Mouse (Mus musculus): ENCODE results near the gene Scfd2. TPM values are rescaled to one million over a fixed set of nuclear protein-coding genes. Genes with fewer than 3 reads are reported as not detected.

Scfd2 gene
- polyA plus RNA-seq, 1 experiment: 0.18 TPM

GRCm38 (mm10) chr5:74333258-74333657 lies 198.3 kb downstream of the Scfd2 start:
- no peak overlapping the region for H3K4me3 ChIP-seq (replicated peaks)
- no peaks in the 10 kb centered on the region for H3K9me3 ChIP-seq (ENCODE audit: control insufficient read depth, low read length)
- no peaks in the 10 kb centered on the region for H3K36me3 ChIP-seq (ENCODE audit: control insufficient read depth)
- H3K27me3 ChIP-seq (ENCODE audit: control insufficient read depth): no peaks in the 10 kb centered on the region
- no peaks in the 10 kb centered on the region for H3K4me1 ChIP-seq (ENCODE audit: control insufficient read depth)
- TF ChIP-seq GATA1 (IDR thresholded peaks at IDR 0.05; ENCODE audit: low read length): no peak
- TF ChIP-seq TAL1 (IDR thresholded peaks at IDR 0.05; ENCODE audit: low read length): no peak

- no peaks in the 10 kb centered on the region for H3K27me3 ChIP-seq (ENCODE audit: control insufficient read depth)
- H3K4me1 ChIP-seq (ENCODE audit: control insufficient read depth): peaks cover 7% of the 10 kb centered on the region
- no peaks in the 10 kb centered on the region for H3K36me3 ChIP-seq (ENCODE audit: control insufficient read depth)
- TF ChIP-seq TAL1 (IDR thresholded peaks at IDR 0.05; ENCODE audit: low read length) (no peak), GATA1 (IDR thresholded peaks at IDR 0.05; ENCODE audit: low read length) (no peak)
- H3K9me3 ChIP-seq (ENCODE audit: control insufficient read depth, low read length): no peaks in the 10 kb centered on the region
- H3K4me3 ChIP-seq (replicated peaks): no peak overlapping the region
These were observed 205.3 kb downstream of the Scfd2 start for GRCm38 (mm10) chr5:74326228-74326627.

- Histone ChIP-seq H3K4me3 (replicated peaks) (no peak overlapping the region), H3K36me3 (ENCODE audit: control insufficient read depth) (no peaks in the 10 kb centered on the region; the same call in 1 of the 2 replicates), H3K27me3 (ENCODE audit: control insufficient read depth) (no peaks in the 10 kb centered on the region), H3K9me3 (ENCODE audit: control insufficient read depth, low read length) (no peaks in the 10 kb centered on the region), H3K4me1 (ENCODE audit: control insufficient read depth) (peaks cover 50% of the 10 kb centered on the region)
- no peak for TF ChIP-seq GATA1 (IDR thresholded peaks at IDR 0.05; ENCODE audit: low read length)
- no peak for TF ChIP-seq TAL1 (IDR thresholded peaks at IDR 0.05; ENCODE audit: low read length)
These were observed 210.4 kb downstream of the Scfd2 start for GRCm38 (mm10) chr5:74321010-74321746.

- no peaks in the 10 kb centered on the region for H3K9me3 ChIP-seq (ENCODE audit: control insufficient read depth, low read length)
- TF ChIP-seq TAL1 (IDR thresholded peaks at IDR 0.05; ENCODE audit: low read length) (no peak), GATA1 (IDR thresholded peaks at IDR 0.05; ENCODE audit: low read length) (no peak)
- peaks cover 57% of the 10 kb centered on the region for H3K4me1 ChIP-seq (ENCODE audit: control insufficient read depth)
- no peaks in the 10 kb centered on the region for H3K27me3 ChIP-seq (ENCODE audit: control insufficient read depth)
- H3K4me3 ChIP-seq (replicated peaks): no peak overlapping the region
- no peaks in the 10 kb centered on the region; the same call in 1 of the 2 replicates for H3K36me3 ChIP-seq (ENCODE audit: control insufficient read depth)
These were observed 212.0 kb downstream of the Scfd2 start for GRCm38 (mm10) chr5:74319551-74319950.

- Histone ChIP-seq H3K4me1 (ENCODE audit: control insufficient read depth) (peaks cover 57% of the 10 kb centered on the region), H3K36me3 (ENCODE audit: control insufficient read depth) (no peaks in the 10 kb centered on the region; the same call in 1 of the 2 replicates), H3K27me3 (ENCODE audit: control insufficient read depth) (no peaks in the 10 kb centered on the region), H3K4me3 (replicated peaks) (peak overlapping the region; percentile 19), H3K9me3 (ENCODE audit: control insufficient read depth, low read length) (no peaks in the 10 kb centered on the region)
- TF ChIP-seq GATA1 (IDR thresholded peaks at IDR 0.05; ENCODE audit: low read length): no peak
- no peak for TF ChIP-seq TAL1 (IDR thresholded peaks at IDR 0.05; ENCODE audit: low read length)
These were observed 214.4 kb downstream of the Scfd2 start for GRCm38 (mm10) chr5:74317174-74317573.

GRCm38 (mm10) chr5:74316333-74316945 lies 215.1 kb downstream of the Scfd2 start:
- Histone ChIP-seq H3K4me3 (replicated peaks) (no peak overlapping the region), H3K4me1 (ENCODE audit: control insufficient read depth) (peaks cover 53% of the 10 kb centered on the region)

GRCm38 (mm10) chr5:74315471-74316245 lies 215.9 kb downstream of the Scfd2 start:
- Histone ChIP-seq H3K4me1 (ENCODE audit: control insufficient read depth) (peaks cover 47% of the 10 kb centered on the region), H3K9me3 (ENCODE audit: control insufficient read depth, low read length) (no peaks in the 10 kb centered on the region), H3K36me3 (ENCODE audit: control insufficient read depth) (no peaks in the 10 kb centered on the region; the same call in 1 of the 2 replicates), H3K4me3 (replicated peaks) (no peak overlapping the region), H3K27me3 (ENCODE audit: control insufficient read depth) (no peaks in the 10 kb centered on the region)
- TF ChIP-seq TAL1 (IDR thresholded peaks at IDR 0.05; ENCODE audit: low read length) (no peak), GATA1 (IDR thresholded peaks at IDR 0.05; ENCODE audit: low read length) (no peak)

More at GRCm38 (mm10) chr5:74316333-74316945, 215.1 kb downstream of the Scfd2 start:
- Histone ChIP-seq H3K36me3 (ENCODE audit: control insufficient read depth) (no peaks in the 10 kb centered on the region; the same call in 1 of the 2 replicates), H3K9me3 (ENCODE audit: control insufficient read depth, low read length) (no peaks in the 10 kb centered on the region), H3K27me3 (ENCODE audit: control insufficient read depth) (no peaks in the 10 kb centered on the region)
- no peak for TF ChIP-seq TAL1 (IDR thresholded peaks at IDR 0.05; ENCODE audit: low read length)
- TF ChIP-seq GATA1 (IDR thresholded peaks at IDR 0.05; ENCODE audit: low read length): no peak

- H3K36me3 ChIP-seq (ENCODE audit: control insufficient read depth): no peaks in the 10 kb centered on the region; the same call in 1 of the 2 replicates
- peaks cover 39% of the 10 kb centered on the region for H3K4me1 ChIP-seq (ENCODE audit: control insufficient read depth)
- H3K9me3 ChIP-seq (ENCODE audit: control insufficient read depth, low read length): no peaks in the 10 kb centered on the region
- H3K27me3 ChIP-seq (ENCODE audit: control insufficient read depth): no peaks in the 10 kb centered on the region
- TF ChIP-seq GATA1 (IDR thresholded peaks at IDR 0.05; ENCODE audit: low read length) (no peak), TAL1 (IDR thresholded peaks at IDR 0.05; ENCODE audit: low read length) (no peak)
- H3K4me3 ChIP-seq (replicated peaks): no peak overlapping the region
These were observed 217.1 kb downstream of the Scfd2 start for GRCm38 (mm10) chr5:74314501-74314900.

- TF ChIP-seq TAL1 (IDR thresholded peaks at IDR 0.05; ENCODE audit: low read length) (no peak), GATA1 (IDR thresholded peaks at IDR 0.05; ENCODE audit: low read length) (no peak)
- Histone ChIP-seq H3K9me3 (ENCODE audit: control insufficient read depth, low read length) (no peaks in the 10 kb centered on the region), H3K4me3 (replicated peaks) (no peak overlapping the region), H3K27me3 (ENCODE audit: control insufficient read depth) (no peaks in the 10 kb centered on the region), H3K36me3 (ENCODE audit: control insufficient read depth) (no peaks in the 10 kb centered on the region; the same call in 1 of the 2 replicates), H3K4me1 (ENCODE audit: control insufficient read depth) (peaks cover 30% of the 10 kb centered on the region)
These were observed 218.0 kb downstream of the Scfd2 start for GRCm38 (mm10) chr5:74313542-74313941.

Measured in erythroblast, embryonic 14.5 days (primary cell).